Mouse (Mus musculus) embryonic facial prominence, embryonic 11.5 days (tissue): ENCODE measurements around the gene Gas6. TPM values are rescaled to one million over a fixed set of nuclear protein-coding genes. Genes with fewer than 3 reads are reported as not detected.

Source experiments
- ATAC-seq: fragments of 200-750 bp; cut with Nextera tagmentation; replicated peaks from 2 replicates; pipeline ENCODE4 v1.8.0; 2017; ENCODE audit warnings: low read depth; ENCODE audit not compliant: insufficient number of reproducible peaks, low FRiP score, low TSS enrichment
- DNase-seq: peaks from one replicate; pipeline ENCODE4 v3.0.0-alpha.2; 2015; ENCODE audit warnings: low spot score
- H3K27ac ChIP-seq: fragments of 300-500 bp; sonication (generic); replicated peaks from 2 replicates; pipeline ENCODE4 v1.5.1; 2014; ENCODE audit warnings: mild to moderate bottlenecking, low read depth, low read length, control low read depth
- H3K27me3 ChIP-seq: fragments of 300-500 bp; sonication (generic); 2 replicates; pipeline ENCODE4 v1.6.1; 2014; ENCODE audit warnings: mild to moderate bottlenecking, low read length, moderate library complexity, mixed read lengths; ENCODE audit not compliant: control insufficient read depth, insufficient read depth
- H3K36me3 ChIP-seq: fragments of 300-500 bp; sonication (generic); replicated peaks from 2 replicates; pipeline ENCODE4 v1.6.1; 2014; ENCODE audit warnings: low read depth, mild to moderate bottlenecking, low read length, moderate library complexity, mixed read lengths; ENCODE audit not compliant: control insufficient read depth, insufficient read depth
- H3K4me1 ChIP-seq: fragments of 300-500 bp; sonication (generic); 2 replicates; pipeline ENCODE4 v1.6.1; 2014; ENCODE audit warnings: low read length, mixed read lengths; ENCODE audit not compliant: control insufficient read depth, insufficient read depth
- H3K4me2 ChIP-seq: fragments of 300-500 bp; sonication (generic); 2 replicates; pipeline ENCODE4 v1.6.1; 2014; ENCODE audit warnings: low read depth, mild to moderate bottlenecking, control low read depth, low read length, moderate library complexity
- H3K4me3 ChIP-seq: fragments of 300-500 bp; sonication (generic); 2 replicates; pipeline ENCODE4 v1.5.1; 2014; ENCODE audit warnings: low read depth, low read length, control low read depth
- H3K9ac ChIP-seq: fragments of 300-500 bp; sonication (generic); replicated peaks from 2 replicates; pipeline ENCODE4 v1.6.1; 2014; ENCODE audit warnings: mild to moderate bottlenecking, control low read depth, low read length
- H3K9me3 ChIP-seq: fragments of 300-500 bp; sonication (generic); replicated peaks from 2 replicates; pipeline ENCODE4 v1.6.1; 2016; ENCODE audit warnings: mild to moderate bottlenecking, low read length, inconsistent platforms, mixed read lengths; ENCODE audit not compliant: control insufficient read depth
- WGBS: fragments of 180-500 bp; shearing (Covaris S2); extraction: QIAGEN DNeasy Blood & Tissue Kit; methylation state at CpG from one replicate; pipeline ENCODE4 v1.1.7; 2014; 5-methylcytosine and 5-hydroxymethylcytosine counted together
- polyA plus RNA-seq: library from polyadenylated mRNA; unstranded; fragments of >200 nt; fragmentation: Nextera tagmentation; extraction: Ambion mirVana; gene quantifications from 2 replicates; pipeline ENCODE4 v1.2.1, GENCODE M21; 2014

Gene Gas6
- polyA plus RNA-seq, 1 experiment from 2014 or later: 5.0 TPM

DNA sequence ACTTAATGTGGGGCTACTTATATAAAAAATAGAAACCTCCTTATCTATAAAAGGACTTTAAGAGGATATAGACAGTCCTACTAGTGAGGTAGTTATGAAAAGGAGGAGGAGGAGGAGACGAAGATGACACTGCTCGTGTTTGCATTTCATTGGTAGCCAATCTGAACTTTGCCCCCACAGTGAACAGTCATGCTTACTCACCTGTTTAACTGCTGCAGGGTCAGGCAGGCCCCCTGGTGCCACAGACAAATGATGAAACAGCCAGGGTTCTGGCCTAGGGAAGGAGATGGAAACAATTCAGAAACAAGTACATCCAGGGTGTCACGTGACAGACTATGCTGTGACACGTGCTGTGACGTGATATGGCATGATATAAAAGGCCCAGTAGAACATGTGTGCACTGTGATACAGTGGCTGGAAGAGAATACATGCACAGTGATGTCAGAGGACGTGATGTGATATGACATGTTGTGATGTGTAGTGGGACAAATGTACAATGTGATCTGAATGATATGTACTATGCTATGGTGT is 42.5 kb downstream of the Gas6 start:
- DNase-seq (no peak), ATAC-seq (no peak)
- Histone ChIP-seq H3K4me2 (no peak overlapping the region), H3K4me1 (no peaks in the 10 kb centered on the region), H3K4me3 (no peak overlapping the region), H3K27me3 (no peaks in the 10 kb centered on the region), H3K27ac (no peak overlapping the region), H3K36me3 (no peaks in the 10 kb centered on the region), H3K9me3 (no peaks in the 10 kb centered on the region), H3K9ac (no peak overlapping the region)
- 71% methylated on average over 6 of the region's 6 CpGs for WGBS

- 41% methylated on average over 4 of the region's 4 CpGs for WGBS
- H3K4me1 ChIP-seq: no peaks in the 10 kb centered on the region
- DNase-seq: peak; percentile 74
- no peak for ATAC-seq
- H3K4me2 ChIP-seq: no peak overlapping the region
- no peaks in the 10 kb centered on the region for H3K36me3 ChIP-seq
- H3K4me3 ChIP-seq: no peak overlapping the region
- no peaks in the 10 kb centered on the region for H3K27me3 ChIP-seq
- no peak overlapping the region for H3K9ac ChIP-seq
- H3K9me3 ChIP-seq: no peaks in the 10 kb centered on the region
- H3K27ac ChIP-seq: no peak overlapping the region
Measured at GRCm38 (mm10) chr8:13448145-13448544, 46.1 kb downstream of the Gas6 start.

DNA sequence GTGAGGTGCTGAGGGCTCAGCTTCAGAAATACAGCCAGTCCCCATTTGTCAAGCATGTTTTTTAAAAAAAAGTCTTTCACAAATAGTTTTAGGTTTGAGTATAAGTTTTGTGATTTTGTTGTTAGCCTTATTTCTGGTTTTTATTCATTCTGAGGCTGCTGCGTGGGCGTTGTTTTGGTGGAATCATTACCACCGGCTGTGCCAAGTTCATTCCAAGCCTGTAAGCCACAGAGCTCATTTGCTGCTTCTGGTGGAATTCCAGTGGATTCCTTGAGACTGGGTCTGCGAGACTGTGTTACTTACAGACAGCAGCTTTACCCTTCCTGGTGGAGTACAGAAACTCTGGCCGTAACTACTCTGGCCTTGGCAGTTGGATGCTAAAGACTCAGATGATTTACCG is 47.8 kb downstream of the Gas6 start:
- no peak overlapping the region for H3K27ac ChIP-seq
- no peaks in the 10 kb centered on the region for H3K9me3 ChIP-seq
- no peak overlapping the region for H3K4me3 ChIP-seq
- H3K4me2 ChIP-seq: no peak overlapping the region
- H3K4me1 ChIP-seq: no peaks in the 10 kb centered on the region
- no peak for ATAC-seq
- DNase-seq: no peak
- H3K9ac ChIP-seq: no peak overlapping the region
- no peaks in the 10 kb centered on the region for H3K27me3 ChIP-seq
- 94% methylated on average over 6 of the region's 6 CpGs for WGBS
- H3K36me3 ChIP-seq: no peaks in the 10 kb centered on the region

- no peak overlapping the region for H3K4me2 ChIP-seq
- no peaks in the 10 kb centered on the region for H3K36me3 ChIP-seq
- H3K9me3 ChIP-seq: no peaks in the 10 kb centered on the region
- H3K4me1 ChIP-seq: no peaks in the 10 kb centered on the region
- no peaks in the 10 kb centered on the region for H3K27me3 ChIP-seq
- WGBS: 96% methylated on average over 2 of the region's 2 CpGs
- H3K27ac ChIP-seq: no peak overlapping the region
- H3K9ac ChIP-seq: no peak overlapping the region
- no peak overlapping the region for H3K4me3 ChIP-seq
- DNase-seq (no peak), ATAC-seq (no peak)
Measured at GRCm38 (mm10) chr8:13442152-13442551, 52.1 kb downstream of the Gas6 start.

DNA sequence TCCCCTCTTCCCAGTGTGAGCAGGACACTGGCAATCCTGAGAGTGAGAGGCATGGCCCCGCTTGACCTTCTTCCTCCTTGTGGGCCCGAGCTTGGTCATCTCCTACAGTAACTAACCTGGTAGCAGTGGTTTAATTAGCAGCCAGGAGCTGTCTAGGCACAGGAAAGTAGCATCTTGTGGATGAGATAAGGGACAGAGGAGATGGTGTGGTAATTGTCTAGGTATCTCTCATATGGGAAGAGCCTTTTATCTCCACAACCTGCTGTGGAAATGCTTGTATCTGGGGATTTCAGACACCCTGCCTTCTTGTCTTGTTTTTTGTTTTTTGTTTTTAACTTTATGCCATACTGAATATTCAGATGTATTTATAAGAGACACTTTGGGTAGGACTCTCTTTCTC is 56.8 kb downstream of the Gas6 start:
- Histone ChIP-seq H3K9me3 (no peaks in the 10 kb centered on the region), H3K27me3 (peaks cover 16% of the 10 kb centered on the region), H3K4me2 (no peak overlapping the region), H3K9ac (no peak overlapping the region), H3K4me1 (no peaks in the 10 kb centered on the region; the same call in 1 of the 2 replicates), H3K4me3 (no peak overlapping the region), H3K36me3 (no peaks in the 10 kb centered on the region), H3K27ac (no peak overlapping the region)
- WGBS: 83% methylated on average over 2 of the region's 2 CpGs
- DNase-seq (no peak), ATAC-seq (no peak)

DNA sequence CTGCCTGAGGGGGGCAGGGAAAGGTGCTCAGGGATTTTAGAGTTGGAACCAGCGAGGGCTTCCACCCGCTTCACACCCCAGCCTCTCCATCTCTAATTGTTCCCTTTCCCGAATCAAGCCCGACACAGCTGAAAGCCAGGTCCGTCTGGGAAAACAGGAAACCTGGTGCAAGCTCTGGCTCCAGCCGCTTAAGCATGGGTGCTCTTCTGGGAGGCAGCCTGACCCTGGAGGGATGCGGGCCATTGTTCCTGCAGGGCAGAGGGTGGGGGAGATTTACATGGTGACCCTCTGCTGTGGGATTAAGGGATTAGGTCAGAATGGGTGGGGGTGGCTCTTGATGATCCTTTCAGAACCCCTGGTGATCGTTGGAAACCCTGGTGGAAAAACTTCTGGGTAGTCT is 58.2 kb downstream of the Gas6 start:
- 8% methylated on average over 8 of the region's 8 CpGs for WGBS
- ATAC-seq (no peak), DNase-seq (no peak)
- Histone ChIP-seq H3K4me1 (no peaks in the 10 kb centered on the region; the same call in 1 of the 2 replicates), H3K36me3 (no peaks in the 10 kb centered on the region), H3K27ac (no peak overlapping the region), H3K9ac (no peak overlapping the region), H3K27me3 (peaks cover 16% of the 10 kb centered on the region), H3K9me3 (no peaks in the 10 kb centered on the region), H3K4me2 (no peak overlapping the region), H3K4me3 (no peak overlapping the region)

DNA sequence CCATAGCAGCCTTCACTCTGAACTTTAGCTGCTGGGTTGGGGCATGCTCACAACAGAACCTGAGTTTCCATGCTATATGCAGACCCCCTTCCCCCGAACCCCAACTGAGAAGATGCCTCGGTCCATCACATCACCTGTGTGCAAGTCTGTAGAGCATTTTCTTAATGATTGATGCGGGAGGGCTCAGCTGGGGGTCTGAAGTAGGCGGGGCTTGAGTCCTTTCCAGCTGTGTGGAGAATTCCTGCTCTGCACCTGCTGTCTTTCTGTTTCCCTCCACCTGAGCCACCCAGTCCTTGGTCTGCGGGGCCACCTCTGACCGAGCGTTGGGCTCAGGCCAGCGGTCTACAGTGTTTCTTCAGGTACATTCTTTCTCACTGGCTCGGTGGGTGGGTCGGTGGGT is 59.4 kb downstream of the Gas6 start, which contains the start of gene Tmem255b:
Tmem255b (plus strand) TSS at position 301 of the 400 bp plus-strand sequence.
- Histone ChIP-seq H3K4me1 (no peaks in the 10 kb centered on the region; the same call in 1 of the 2 replicates), H3K9me3 (no peaks in the 10 kb centered on the region), H3K36me3 (no peaks in the 10 kb centered on the region), H3K27me3 (peaks cover 16% of the 10 kb centered on the region), H3K9ac (no peak within 1 kb of the TSS), H3K4me2 (no peak within 1 kb of the TSS), H3K4me3 (no peak within 1 kb of the TSS), H3K27ac (no peak within 1 kb of the TSS)
- ATAC-seq (no peak), DNase-seq (no peak)
- 19% methylated on average over 10 of the region's 10 CpGs for WGBS

DNA sequence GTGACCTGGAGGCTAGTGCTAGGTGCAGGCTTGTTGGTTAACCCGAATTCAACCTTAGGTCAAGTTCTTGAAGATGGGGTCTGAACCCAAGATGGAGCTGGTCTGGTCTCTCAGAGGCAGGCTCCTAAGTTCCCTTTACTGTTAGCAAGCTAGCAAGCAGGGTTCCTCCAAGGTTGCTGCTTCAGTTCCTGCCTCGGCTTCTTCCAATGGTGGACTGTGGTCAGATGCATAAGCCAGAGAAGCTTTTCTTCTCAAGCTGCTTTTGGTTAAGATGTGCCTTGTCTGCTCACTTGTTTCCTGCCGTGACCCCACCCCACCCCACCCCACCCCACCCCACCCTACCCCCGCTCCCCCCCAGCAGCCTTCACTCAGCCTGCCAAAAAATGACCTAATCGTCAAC is 61.2 kb downstream of the Gas6 start:
- 84% methylated on average over 5 of the region's 5 CpGs for WGBS
- no peak for ATAC-seq
- H3K9me3 ChIP-seq: no peaks in the 10 kb centered on the region

More for the DNA sequence above, 61.2 kb downstream of the Gas6 start:
- Histone ChIP-seq H3K27me3 (peaks cover 16% of the 10 kb centered on the region), H3K4me1 (no peaks in the 10 kb centered on the region; the same call in 1 of the 2 replicates), H3K4me2 (no peak overlapping the region), H3K27ac (no peak overlapping the region), H3K9ac (no peak overlapping the region), H3K36me3 (no peaks in the 10 kb centered on the region), H3K4me3 (no peak overlapping the region)
- DNase-seq: no peak
